Mouse (Mus musculus): ENCODE measurements around the gene Ganc.

Gene Ganc

GRCm38 (mm10) chr2:120403653-120403985, at the start of gene Ganc:
TSS of gene Ganc (plus strand) at chr2:120403896.
- no peak for DNase-seq (ENCODE audit: low spot score in 2 of 2)

- no peak for DNase-seq (ENCODE audit: low spot score in 2 of 2)
Measured at GRCm38 (mm10) chr2:120360425-120360824, 43.3 kb upstream of the Ganc start.

- DNase-seq (ENCODE audit: low spot score in 2 of 2), result no peak
Measured at GRCm38 (mm10) chr2:120366501-120366900, 37.2 kb upstream of the Ganc start.

- no peak for DNase-seq (ENCODE audit: low spot score in 2 of 2)
Measured at GRCm38 (mm10) chr2:120367416-120368207, 36.1 kb upstream of the Ganc start.

GRCm38 (mm10) chr2:120373858-120374257, 29.8 kb upstream of the Ganc start:
- no peak for DNase-seq (ENCODE audit: low spot score in 2 of 2)

- DNase-seq (ENCODE audit: low spot score in 2 of 2), result no peak
Measured at GRCm38 (mm10) chr2:120386264-120386663, 17.4 kb upstream of the Ganc start.

GRCm38 (mm10) chr2:120387291-120387690, 16.4 kb upstream of the Ganc start:
- no peak for DNase-seq (ENCODE audit: low spot score in 2 of 2)

GRCm38 (mm10) chr2:120389376-120389775, 14.3 kb upstream of the Ganc start:
- DNase-seq (ENCODE audit: low spot score in 2 of 2), result no peak

- no peak for DNase-seq (ENCODE audit: low spot score in 2 of 2)
Measured at GRCm38 (mm10) chr2:120390934-120391333, 12.8 kb upstream of the Ganc start.

GRCm38 (mm10) chr2:120392406-120392805, 11.3 kb upstream of the Ganc start:
- DNase-seq (ENCODE audit: low spot score in 2 of 2), result no peak

- DNase-seq (ENCODE audit: low spot score in 2 of 2), result no peak
Measured at GRCm38 (mm10) chr2:120397951-120398350, 5.7 kb upstream of the Ganc start.

- no peak for DNase-seq (ENCODE audit: low spot score in 2 of 2)
Measured at GRCm38 (mm10) chr2:120402813-120403212, 883 bp upstream of the Ganc start.

GRCm38 (mm10) chr2:120403986-120404822, 508 bp downstream of the Ganc start, which contains the start of gene Tmem87a:
TSS of gene Tmem87a (minus strand) at chr2:120404113.
- DNase-seq (ENCODE audit: low spot score in 2 of 2), result peak; percentile 97

GRCm38 (mm10) chr2:120404823-120405765, 1.4 kb downstream of the Ganc start:
- no peak for DNase-seq (ENCODE audit: low spot score in 2 of 2)

- DNase-seq (ENCODE audit: low spot score in 2 of 2), result no peak
Measured at GRCm38 (mm10) chr2:120411096-120411628, 7.5 kb downstream of the Ganc start.

GRCm38 (mm10) chr2:120414113-120414512, 10.4 kb downstream of the Ganc start:
- DNase-seq (ENCODE audit: low spot score in 2 of 2), result no peak

- peak in 1 of 2 experiments; percentile 56 for DNase-seq (ENCODE audit: low spot score in 2 of 2)
Measured at GRCm38 (mm10) chr2:120414738-120415414, 11.2 kb downstream of the Ganc start.

- DNase-seq (ENCODE audit: low spot score in 2 of 2), result no peak
Measured at GRCm38 (mm10) chr2:120424386-120424785, 20.7 kb downstream of the Ganc start.

GRCm38 (mm10) chr2:120444486-120444885, 40.8 kb downstream of the Ganc start:
- DNase-seq (ENCODE audit: low spot score in 2 of 2), result no peak

- no peak for DNase-seq (ENCODE audit: low spot score in 2 of 2)
Measured at GRCm38 (mm10) chr2:120446373-120446772, 42.7 kb downstream of the Ganc start.

- DNase-seq (ENCODE audit: low spot score in 2 of 2), result no peak
Measured at GRCm38 (mm10) chr2:120447306-120447705, 43.6 kb downstream of the Ganc start.
